Mouse (Mus musculus) cerebellum, adult 2 months (tissue): Measurements from ENCODE around the gene Smpdl3b.

Experiments used
- CTCF ChIP-seq: fragments of 200-500 bp; IDR thresholded peaks from 2 replicates; pipeline ENCODE4 v1.5.1; 2011; ENCODE audit warnings: low read depth, mild to moderate bottlenecking, control low read depth, low read length, moderate library complexity, borderline replicate concordance; ENCODE audit not compliant: insufficient read depth
- POLR2A ChIP-seq: fragments of 200-500 bp; IDR thresholded peaks from 2 replicates; pipeline ENCODE4 v1.6.1; 2011; ENCODE audit warnings: low read length, control low read depth, borderline replicate concordance; ENCODE audit not compliant: insufficient read depth

GRCm38 (mm10) chr4:132805146-132805545, 48.1 kb upstream of the Smpdl3b start:
- TF ChIP-seq POLR2A (no peak), CTCF (no peak)
